Mouse (Mus musculus) midbrain, embryonic 15.5 days (tissue): ENCODE measurements around the gene Plxnd1. TPM values are rescaled to one million over a fixed set of nuclear protein-coding genes. Genes with fewer than 3 reads are reported as not detected.
A peak's percentile ranks its signal among the peaks of the same experiment; 100 is the strongest.

Experiments
- ATAC-seq: fragments of 200-750 bp; cut with Nextera tagmentation; replicated peaks from 2 replicates; pipeline ENCODE4 v1.8.0; 2017; ENCODE audit warnings: moderate TSS enrichment
- H3K27ac ChIP-seq: fragments of 300-500 bp; sonication (generic); 2 replicates; pipeline ENCODE4 v1.5.1; 2015; ENCODE audit warnings: mild to moderate bottlenecking, inconsistent platforms
- H3K27me3 ChIP-seq: fragments of 300-500 bp; sonication (generic); replicated peaks from 2 replicates; pipeline ENCODE4 v1.6.1; 2015; ENCODE audit warnings: inconsistent platforms
- H3K36me3 ChIP-seq: fragments of 300-500 bp; sonication (generic); replicated peaks from 2 replicates; pipeline ENCODE4 v1.6.1; 2015; ENCODE audit warnings: inconsistent platforms
- H3K4me1 ChIP-seq: fragments of 300-500 bp; sonication (generic); 2 replicates; pipeline ENCODE4 v1.6.1; 2015; ENCODE audit warnings: inconsistent platforms
- H3K4me2 ChIP-seq: fragments of 300-500 bp; sonication (generic); 2 replicates; pipeline ENCODE4 v1.6.1; 2015; ENCODE audit warnings: inconsistent platforms, mild to moderate bottlenecking, moderate library complexity
- H3K4me3 ChIP-seq: fragments of 300-500 bp; sonication (generic); 2 replicates; pipeline ENCODE4 v1.5.1; 2015; ENCODE audit warnings: mild to moderate bottlenecking, inconsistent platforms
- H3K9ac ChIP-seq: fragments of 300-500 bp; sonication (generic); 2 replicates; pipeline ENCODE4 v1.6.1; 2015; ENCODE audit warnings: mild to moderate bottlenecking, inconsistent platforms
- H3K9me3 ChIP-seq: fragments of 300-500 bp; sonication (generic); 2 replicates; pipeline ENCODE4 v1.6.1; 2016; ENCODE audit warnings: inconsistent platforms
- WGBS: fragments of 180-500 bp; shearing (Covaris S2); methylation state at CpG from one replicate; pipeline ENCODE4 v1.1.7; 2015; ENCODE audit warnings: mixed read lengths; 5-methylcytosine and 5-hydroxymethylcytosine counted together
- polyA plus RNA-seq: library from polyadenylated mRNA; unstranded; fragments of >200 nt; fragmentation: Nextera tagmentation; extraction: Ambion mirVana; gene quantifications from 2 replicates; pipeline ENCODE4 v1.2.1, GENCODE M21; 2015

The Plxnd1 gene
- polyA plus RNA-seq, 1 experiment from 2014 or later, result 8.3 TPM

- H3K4me2 ChIP-seq, result no peak overlapping the region
- H3K27me3 ChIP-seq, result peaks cover 40% of the 10 kb centered on the region
- no peak overlapping the region for H3K9ac ChIP-seq
- H3K9me3 ChIP-seq, result no peaks in the 10 kb centered on the region
- 32% methylated on average over 6 of the region's 6 CpGs for WGBS
- peak overlapping the region; percentile 51 for H3K27ac ChIP-seq
- H3K4me3 ChIP-seq, result no peak overlapping the region
- H3K36me3 ChIP-seq, result no peaks in the 10 kb centered on the region
- no peak for ATAC-seq
- peaks cover 21% of the 10 kb centered on the region for H3K4me1 ChIP-seq
These were observed 1.5 kb upstream of the Plxnd1 start for GRCm38 (mm10) chr6:115996171-115996851.

- ATAC-seq, result no peak
- Histone ChIP-seq H3K4me3 (no peak overlapping the region), H3K9ac (no peak overlapping the region), H3K4me2 (peak overlapping the region; percentile 88; the same call in 1 of the 2 replicates), H3K36me3 (no peaks in the 10 kb centered on the region), H3K27me3 (peaks cover 44% of the 10 kb centered on the region), H3K27ac (peak overlapping the region; percentile 14; the same call in 1 of the 2 replicates), H3K4me1 (peaks cover 21% of the 10 kb centered on the region), H3K9me3 (no peaks in the 10 kb centered on the region)
- 54% methylated on average over 4 of the region's 4 CpGs for WGBS
These were observed 731 bp upstream of the Plxnd1 start for GRCm38 (mm10) chr6:115995531-115995941.

GRCm38 (mm10) chr6:115994146-115994876, 494 bp downstream of the Plxnd1 start:
- Histone ChIP-seq H3K9me3 (no peaks in the 10 kb centered on the region), H3K9ac (peak overlapping the region; percentile 33), H3K4me1 (peaks cover 21% of the 10 kb centered on the region), H3K27ac (no peak overlapping the region), H3K4me3 (peak overlapping the region; percentile 51), H3K27me3 (peaks cover 47% of the 10 kb centered on the region), H3K4me2 (peak overlapping the region; percentile 88), H3K36me3 (no peaks in the 10 kb centered on the region)
- ATAC-seq, result no peak
- WGBS, result under 1% methylated on average over 85 of the region's 93 CpGs

- Histone ChIP-seq H3K4me3 (peak overlapping the region; percentile 51), H3K36me3 (no peaks in the 10 kb centered on the region), H3K9me3 (no peaks in the 10 kb centered on the region), H3K4me2 (peak overlapping the region; percentile 88), H3K9ac (peak overlapping the region; percentile 33; the same call in 1 of the 2 replicates), H3K27me3 (peaks cover 47% of the 10 kb centered on the region), H3K27ac (no peak overlapping the region), H3K4me1 (peaks cover 21% of the 10 kb centered on the region)
- 1% methylated on average over 86 of the region's 86 CpGs for WGBS
- ATAC-seq, result peak; percentile 40; the same call in 1 of the 2 replicates
These were observed 1.2 kb downstream of the Plxnd1 start for GRCm38 (mm10) chr6:115993463-115994145.

GRCm38 (mm10) chr6:115992981-115993380, 1.8 kb downstream of the Plxnd1 start:
- Histone ChIP-seq H3K27me3 (peaks cover 47% of the 10 kb centered on the region), H3K4me2 (peak overlapping the region; percentile 88), H3K36me3 (no peaks in the 10 kb centered on the region), H3K9me3 (no peaks in the 10 kb centered on the region), H3K27ac (no peak overlapping the region), H3K9ac (no peak overlapping the region; the same call in 1 of the 2 replicates), H3K4me3 (peak overlapping the region; percentile 51), H3K4me1 (peaks cover 21% of the 10 kb centered on the region)
- no peak for ATAC-seq
- 45% methylated on average over 6 of the region's 6 CpGs for WGBS

- Histone ChIP-seq H3K36me3 (no peaks in the 10 kb centered on the region), H3K27ac (no peak overlapping the region), H3K4me1 (peaks cover 24% of the 10 kb centered on the region), H3K4me2 (peak overlapping the region; percentile 6; the same call in 1 of the 2 replicates), H3K4me3 (0 out of 2 replicates have a peak overlapping the region, but pooled peaks have one; percentile 2), H3K27me3 (peaks cover 47% of the 10 kb centered on the region), H3K9me3 (no peaks in the 10 kb centered on the region), H3K9ac (no peak overlapping the region)
- WGBS, result 35% methylated on average over 10 of the region's 10 CpGs
- ATAC-seq, result no peak
These were observed 2.8 kb downstream of the Plxnd1 start for GRCm38 (mm10) chr6:115991881-115992620.

- Histone ChIP-seq H3K27ac (no peak overlapping the region), H3K4me3 (0 out of 2 replicates have a peak overlapping the region, but pooled peaks have one; percentile 2), H3K4me2 (peak overlapping the region; percentile 6; the same call in 1 of the 2 replicates), H3K4me1 (peaks cover 30% of the 10 kb centered on the region), H3K36me3 (no peaks in the 10 kb centered on the region), H3K9ac (no peak overlapping the region), H3K27me3 (peaks cover 47% of the 10 kb centered on the region), H3K9me3 (no peaks in the 10 kb centered on the region)
- WGBS, result 31% methylated on average over 13 of the region's 13 CpGs
- no peak for ATAC-seq
These were observed 3.5 kb downstream of the Plxnd1 start for GRCm38 (mm10) chr6:115991108-115991880.

GRCm38 (mm10) chr6:115990479-115990878, 4.3 kb downstream of the Plxnd1 start:
- Histone ChIP-seq H3K9me3 (no peaks in the 10 kb centered on the region), H3K4me2 (no peak overlapping the region), H3K9ac (no peak overlapping the region), H3K27ac (no peak overlapping the region), H3K4me1 (peaks cover 35% of the 10 kb centered on the region), H3K27me3 (peaks cover 40% of the 10 kb centered on the region), H3K4me3 (no peak overlapping the region), H3K36me3 (no peaks in the 10 kb centered on the region)
- ATAC-seq, result no peak
- 86% methylated on average over 9 of the region's 9 CpGs for WGBS

GRCm38 (mm10) chr6:115990056-115990455, 4.7 kb downstream of the Plxnd1 start:
- no peak for ATAC-seq
- H3K27ac ChIP-seq, result no peak overlapping the region
- no peaks in the 10 kb centered on the region for H3K9me3 ChIP-seq
- H3K9ac ChIP-seq, result no peak overlapping the region
- peaks cover 40% of the 10 kb centered on the region for H3K27me3 ChIP-seq
- H3K4me3 ChIP-seq, result no peak overlapping the region
- 89% methylated on average over 3 of the region's 3 CpGs for WGBS
- H3K4me2 ChIP-seq, result no peak overlapping the region
- no peaks in the 10 kb centered on the region for H3K36me3 ChIP-seq
- H3K4me1 ChIP-seq, result peaks cover 37% of the 10 kb centered on the region

GRCm38 (mm10) chr6:115989607-115990006, 5.2 kb downstream of the Plxnd1 start:
- WGBS, result 66% methylated on average over 4 of the region's 4 CpGs
- H3K4me2 ChIP-seq, result no peak overlapping the region

GRCm38 (mm10) chr6:115989032-115989431, 5.8 kb downstream of the Plxnd1 start:
- Histone ChIP-seq H3K27me3 (peaks cover 34% of the 10 kb centered on the region), H3K36me3 (no peaks in the 10 kb centered on the region), H3K4me3 (no peak overlapping the region), H3K4me2 (no peak overlapping the region), H3K9me3 (no peaks in the 10 kb centered on the region), H3K27ac (no peak overlapping the region), H3K9ac (no peak overlapping the region), H3K4me1 (peaks cover 33% of the 10 kb centered on the region)
- 77% methylated on average over 5 of the region's 5 CpGs for WGBS
- ATAC-seq, result no peak

More at GRCm38 (mm10) chr6:115989607-115990006, 5.2 kb downstream of the Plxnd1 start:
- no peaks in the 10 kb centered on the region for H3K36me3 ChIP-seq
- H3K9ac ChIP-seq, result no peak overlapping the region
- no peak for ATAC-seq
- H3K9me3 ChIP-seq, result no peaks in the 10 kb centered on the region
- no peak overlapping the region for H3K4me3 ChIP-seq
- peaks cover 40% of the 10 kb centered on the region for H3K27me3 ChIP-seq
- H3K4me1 ChIP-seq, result peaks cover 38% of the 10 kb centered on the region
- H3K27ac ChIP-seq, result no peak overlapping the region
